Mouse (Mus musculus) C2C12 (cell line): Measurements from ENCODE around the gene Kcna7. TPM values are rescaled to one million over a fixed set of nuclear protein-coding genes. Genes with fewer than 3 reads are reported as not detected.
A peak's percentile ranks its signal among the peaks of the same experiment; 100 is the strongest.

Source experiments
- H3K27me3 ChIP-seq: one replicate; pipeline ENCODE4 v1.6.1; 2011; ENCODE audit not compliant: control insufficient read depth, insufficient read depth, insufficient read length
- H3K36me3 ChIP-seq: one replicate; pipeline ENCODE4 v1.6.1; 2011; ENCODE audit not compliant: control insufficient read depth, insufficient read depth
- H3K4me3 ChIP-seq: one replicate; pipeline ENCODE4 v1.5.1; 2011; ENCODE audit warnings: mild to moderate bottlenecking, control low read depth; ENCODE audit not compliant: poor library complexity, insufficient read depth, severe bottlenecking
- H3K79me2 ChIP-seq: one replicate; pipeline ENCODE4 v1.6.1; 2011; ENCODE audit not compliant: control insufficient read depth, insufficient read depth
- H3K79me3 ChIP-seq: one replicate; pipeline ENCODE4 v1.6.1; 2011; ENCODE audit warnings: low read depth, control low read depth
- H3ac ChIP-seq: one replicate; pipeline ENCODE3; 2011; ENCODE audit warnings: low read depth; ENCODE audit not compliant: control insufficient read depth, insufficient read length
- CEBPB ChIP-seq: IDR thresholded peaks from one replicate; pipeline ENCODE4 v1.6.1; 2011; ENCODE audit warnings: low read depth, mild to moderate bottlenecking, control low read depth, moderate library complexity
- CTCF ChIP-seq: IDR thresholded peaks from one replicate; pipeline ENCODE4 v1.5.1; 2011; ENCODE audit not compliant: control insufficient read depth, insufficient read depth, insufficient read length
- FOSL1 ChIP-seq: IDR thresholded peaks from one replicate; pipeline ENCODE4 v1.8.0; 2011; ENCODE audit warnings: mild to moderate bottlenecking, low read length; ENCODE audit not compliant: poor library complexity, insufficient read depth, severe bottlenecking
- MAX ChIP-seq: IDR thresholded peaks from one replicate; pipeline ENCODE4 v1.6.1; 2011; ENCODE audit warnings: mild to moderate bottlenecking, control low read depth
- MYOD1 ChIP-seq: IDR thresholded peaks from one replicate; pipeline ENCODE4 v1.6.1; 2011; ENCODE audit warnings: low read depth; ENCODE audit not compliant: control insufficient read depth, insufficient read length
- MYOG ChIP-seq: IDR thresholded peaks from one replicate; pipeline ENCODE4 v1.6.1; 2011; ENCODE audit not compliant: control insufficient read depth, insufficient read length; ENCODE audit errors: extremely low read depth
- USF1 ChIP-seq: IDR thresholded peaks from one replicate; pipeline ENCODE4 v1.6.1; 2011; ENCODE audit warnings: low read depth, mild to moderate bottlenecking, control low read depth, moderate library complexity
- polyA plus RNA-seq: library from polyadenylated mRNA; unstranded; fragments of >200 nt; fragmentation: generic; extraction: Trizol; gene quantifications from one replicate; pipeline ENCODE4 v1.2.1, GENCODE M21; 2012; ENCODE audit warnings: missing spikeins

Kcna7 gene
- polyA plus RNA-seq, 1 experiment, result 0.01 TPM

DNA sequence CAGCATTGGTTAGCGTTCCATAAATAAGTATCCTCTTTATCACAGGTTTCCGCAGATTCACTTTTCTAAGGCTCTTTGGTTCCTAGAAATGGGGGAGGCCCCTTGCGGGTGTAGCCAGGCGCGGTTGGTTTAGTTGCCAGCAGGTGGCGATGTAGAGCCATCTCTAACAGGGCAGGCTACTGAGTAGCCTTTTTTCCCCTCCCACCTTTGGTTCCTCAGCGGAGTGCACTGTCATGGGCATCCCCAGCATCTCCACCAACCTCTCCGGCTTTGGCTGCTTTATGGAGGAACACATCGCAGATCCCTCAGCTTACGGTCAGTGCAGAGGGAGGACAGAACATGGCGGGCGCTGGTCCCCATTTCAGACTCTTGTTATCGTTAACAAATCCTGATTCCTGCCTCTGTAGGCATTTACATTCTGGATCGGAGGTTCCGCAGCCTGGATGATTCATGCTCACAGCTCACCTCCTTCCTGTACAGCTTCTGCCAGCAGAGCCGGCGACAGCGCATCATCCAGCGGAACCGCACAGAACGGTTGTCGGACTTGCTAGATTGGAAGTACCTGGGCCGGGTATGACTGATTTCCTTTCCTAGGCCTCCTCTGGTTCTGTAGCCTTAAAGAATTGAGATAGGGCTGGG is 46.0 kb downstream of the Kcna7 start:
- Histone ChIP-seq H3K27me3 (no peaks in the 10 kb centered on the region), H3K79me2 (no peaks in the 10 kb centered on the region), H3K79me3 (no peaks in the 10 kb centered on the region), H3K36me3 (peaks cover 18% of the 10 kb centered on the region), H3ac (no peak overlapping the region), H3K4me3 (no peak overlapping the region)
- no peak for TF ChIP-seq MYOD1
- TF ChIP-seq FOSL1, result no peak
- TF ChIP-seq MAX, result no peak
- TF ChIP-seq CEBPB, result no peak
- peak; percentile 57 for TF ChIP-seq CTCF

DNA sequence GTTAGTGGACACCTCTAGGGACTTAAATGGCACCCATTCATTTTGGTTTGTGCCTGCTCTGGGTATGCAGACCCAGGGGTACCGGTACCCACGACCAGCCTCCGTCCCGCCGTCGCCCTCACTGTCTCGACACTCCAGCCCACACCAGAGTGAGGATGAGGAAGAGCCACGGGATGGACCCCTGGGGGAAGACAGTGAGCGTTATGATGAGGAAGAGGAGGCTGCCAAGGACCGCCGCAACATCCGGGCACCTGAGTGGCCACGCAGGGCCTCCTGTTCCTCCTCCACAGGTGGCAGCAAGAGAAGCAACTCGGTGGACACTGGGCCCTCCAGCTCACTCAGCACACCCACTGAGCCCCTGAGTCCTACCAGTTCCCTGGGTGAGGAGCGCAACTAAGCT is 49.5 kb downstream of the Kcna7 start:
- Histone ChIP-seq H3K4me3 (no peak overlapping the region), H3K27me3 (no peaks in the 10 kb centered on the region), H3K79me2 (peaks cover 24% of the 10 kb centered on the region), H3K79me3 (peaks cover 21% of the 10 kb centered on the region), H3ac (no peak overlapping the region), H3K36me3 (peaks cover 28% of the 10 kb centered on the region)
- TF ChIP-seq MYOD1 (no peak), FOSL1 (no peak), MAX (no peak), USF1 (no peak)

DNA sequence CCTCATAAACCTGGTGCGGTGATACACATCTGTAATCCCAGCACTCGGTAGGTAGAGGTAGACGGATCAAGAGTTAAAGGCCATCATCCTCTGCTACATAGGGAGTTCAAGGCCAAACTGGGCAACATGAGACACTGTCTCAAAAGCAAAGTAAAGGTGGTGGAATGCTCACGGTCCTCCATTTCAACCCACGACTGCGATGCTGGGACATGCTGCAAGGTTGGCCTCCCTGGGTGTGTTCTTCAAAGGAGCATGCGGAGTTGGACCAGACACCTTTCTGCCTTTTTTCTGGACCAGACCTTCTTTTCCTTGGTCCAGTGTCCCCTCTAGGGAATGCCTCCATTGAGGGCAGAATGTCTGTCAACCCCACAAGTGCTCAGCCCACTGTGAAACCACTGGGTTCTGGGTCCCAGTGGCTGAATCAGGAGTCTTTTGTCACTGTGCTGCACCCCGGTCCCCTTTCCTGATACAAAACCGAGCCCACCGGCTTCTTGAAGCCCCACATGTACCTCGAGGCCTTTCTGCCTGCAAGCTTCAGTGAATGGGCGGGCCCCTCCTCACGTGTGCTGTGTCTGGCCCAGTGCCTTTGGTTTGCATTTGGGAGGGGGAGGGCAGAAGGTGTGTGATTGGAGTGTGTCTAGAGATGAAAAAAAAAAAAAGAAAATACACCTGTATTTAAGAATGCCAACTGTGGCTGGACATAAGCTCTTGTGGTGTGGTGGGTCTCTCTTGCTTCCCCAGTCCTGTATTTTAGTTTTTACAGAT is 50.7 kb downstream of the Kcna7 start:
- Histone ChIP-seq H3K79me3 (peaks cover 27% of the 10 kb centered on the region), H3K27me3 (no peaks in the 10 kb centered on the region), H3K4me3 (peak overlapping the region; percentile 93), H3ac (no peak overlapping the region), H3K79me2 (peaks cover 31% of the 10 kb centered on the region), H3K36me3 (peaks cover 33% of the 10 kb centered on the region)
- TF ChIP-seq MYOD1, result no peak

DNA sequence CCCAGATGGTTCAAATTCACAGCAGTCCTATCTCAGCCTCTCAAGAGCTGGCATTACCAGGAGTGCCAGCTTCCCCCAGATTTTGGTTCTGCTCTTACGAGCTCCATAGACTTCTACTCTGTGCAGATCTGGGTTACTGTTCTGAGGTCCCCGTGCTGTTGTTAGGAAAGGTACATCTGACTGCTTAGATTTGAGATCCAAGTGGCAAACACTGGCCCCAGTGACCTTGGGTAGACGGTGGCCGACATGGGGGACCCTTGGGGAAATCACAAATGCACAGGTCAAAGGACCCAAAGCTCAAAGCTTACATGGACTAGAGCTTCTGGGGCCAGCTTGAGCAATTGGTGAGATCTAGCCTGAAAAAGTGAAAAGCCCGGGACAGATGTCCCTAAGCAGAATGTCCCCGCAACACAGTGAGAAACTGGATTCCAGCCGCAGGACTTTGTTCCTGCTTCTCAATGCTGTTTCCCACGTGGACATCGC is 51.3 kb downstream of the Kcna7 start:
- peaks cover 34% of the 10 kb centered on the region for H3K36me3 ChIP-seq
- no peaks in the 10 kb centered on the region for H3K27me3 ChIP-seq
- no peak for TF ChIP-seq CEBPB
- no peak for TF ChIP-seq CTCF
- no peak for TF ChIP-seq USF1
- no peak for TF ChIP-seq MYOG
- TF ChIP-seq MYOD1, result no peak
- TF ChIP-seq MAX, result no peak
- TF ChIP-seq FOSL1, result no peak
- H3K79me3 ChIP-seq, result peaks cover 27% of the 10 kb centered on the region
- peak overlapping the region; percentile 93 for H3K4me3 ChIP-seq
- no peak overlapping the region for H3ac ChIP-seq
- H3K79me2 ChIP-seq, result peaks cover 31% of the 10 kb centered on the region

DNA sequence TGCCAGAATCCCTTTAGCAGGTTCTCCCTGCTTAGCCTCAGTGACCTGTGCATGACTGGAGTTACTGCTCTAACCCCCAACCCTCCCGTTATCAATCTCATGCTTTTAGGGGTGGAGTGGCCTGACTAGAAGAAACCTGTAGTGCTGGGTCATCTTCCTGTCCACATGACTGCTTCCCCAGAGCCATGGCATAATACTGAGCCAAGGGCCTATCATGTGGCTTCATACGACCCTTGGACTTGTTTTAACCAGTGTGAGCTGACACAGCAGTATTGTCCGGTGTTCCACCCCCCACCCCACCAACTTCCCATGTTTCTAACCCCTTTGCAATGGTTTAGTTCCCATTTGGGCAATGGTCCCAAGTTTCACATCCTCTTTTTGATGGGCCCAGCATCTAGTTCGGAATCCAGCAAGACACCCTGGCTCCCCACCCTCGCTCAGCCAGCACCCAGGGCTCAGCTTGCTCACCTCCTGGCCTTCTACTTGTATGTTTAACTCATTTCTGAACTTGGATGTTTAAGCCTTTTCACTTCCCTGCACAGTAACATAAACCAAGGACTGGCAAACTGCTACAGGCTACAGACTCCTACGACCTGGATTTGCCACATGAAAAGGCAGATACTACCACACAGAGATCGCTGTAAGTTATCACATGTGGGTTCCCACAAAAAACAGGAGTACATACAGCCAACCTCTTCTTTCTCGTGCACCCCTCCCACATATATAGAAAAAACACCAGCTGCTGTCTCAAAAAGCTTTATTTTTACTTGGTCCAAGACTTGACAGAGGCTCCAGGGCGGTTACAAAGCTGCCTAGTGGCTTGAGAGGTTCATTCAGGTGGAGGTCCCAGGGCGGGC is 52.0 kb downstream of the Kcna7 start:
- peak overlapping the region; percentile 93 for H3K4me3 ChIP-seq
- H3K79me2 ChIP-seq, result peaks cover 32% of the 10 kb centered on the region
- peaks cover 27% of the 10 kb centered on the region for H3K79me3 ChIP-seq
- peak overlapping the region; percentile 58 for H3ac ChIP-seq
- peak; percentile 23 for TF ChIP-seq MAX
- TF ChIP-seq USF1, result peak; percentile 33
- TF ChIP-seq MYOG, result no peak
- no peak for TF ChIP-seq CTCF
- no peak for TF ChIP-seq CEBPB
- H3K36me3 ChIP-seq, result peaks cover 41% of the 10 kb centered on the region
- no peaks in the 10 kb centered on the region for H3K27me3 ChIP-seq
